Mouse (Mus musculus): ENCODE measurements around the gene Trmt2b. TPM values are rescaled to one million over a fixed set of nuclear protein-coding genes. Genes with fewer than 3 reads are reported as not detected.
"Not testable (repeated sequence)": the region's sequence is repeated elsewhere in the genome, so short reads cannot be mapped to it uniquely, and the experiment has no call there.

Trmt2b gene
- 10.2 and 11.8 TPM in 2 replicates for polyA plus RNA-seq (2012; rRNA removed)

GRCm38 (mm10) chrX:134276275-134277160 lies at the start of gene Trmt2b:
Gene Trmt2b, minus strand, starts transcription at chrX:134276984.
- no peak for TF ChIP-seq CTCF (IDR thresholded peaks at IDR 0.05; ENCODE audit: borderline replicate concordance, control insufficient read depth, extremely low read depth, insufficient read depth, low read length, poor library complexity)
- WGBS: under 1% methylated on average over 19 of the region's 26 CpGs
- peak within 1 kb of the TSS; percentile 67 for H3K4me3 ChIP-seq (ENCODE audit: control insufficient read depth, insufficient read depth, low read length)
- no peaks in the 10 kb centered on the region for H3K27me3 ChIP-seq (ENCODE audit: control insufficient read depth, insufficient read depth, low read length)
- DNase-seq: peak; percentile 66
- no peak within 1 kb of the TSS for H3K27ac ChIP-seq (ENCODE audit: control insufficient read depth, insufficient read depth, low read length)
- peaks cover 4% of the 10 kb centered on the region for H3K4me1 ChIP-seq (replicated peaks; ENCODE audit: control insufficient read depth, insufficient read depth, low read length)
- no peaks in the 10 kb centered on the region for H3K36me3 ChIP-seq (ENCODE audit: control insufficient read depth, insufficient read depth, low read length)

GRCm38 (mm10) chrX:134319153-134319932 lies 42.6 kb upstream of the Trmt2b start:
- no peak overlapping the region for H3K27ac ChIP-seq (ENCODE audit: control insufficient read depth, insufficient read depth, low read length)
- H3K4me3 ChIP-seq (ENCODE audit: control insufficient read depth, insufficient read depth, low read length): no peak overlapping the region
- H3K4me1 ChIP-seq (replicated peaks; ENCODE audit: control insufficient read depth, insufficient read depth, low read length): no peaks in the 10 kb centered on the region
- H3K36me3 ChIP-seq (ENCODE audit: control insufficient read depth, insufficient read depth, low read length): no peaks in the 10 kb centered on the region
- no peaks in the 10 kb centered on the region for H3K27me3 ChIP-seq (ENCODE audit: control insufficient read depth, insufficient read depth, low read length)
- TF ChIP-seq CTCF (IDR thresholded peaks at IDR 0.05; ENCODE audit: borderline replicate concordance, control insufficient read depth, extremely low read depth, insufficient read depth, low read length, poor library complexity) (no peak), POLR2A (IDR thresholded peaks at IDR 0.05; ENCODE audit: control insufficient read depth, extremely low read depth, insufficient read depth, low read length, poor library complexity) (no peak)
- 40% methylated on average over 2 of the region's 2 CpGs for WGBS
- DNase-seq: peak; percentile 45

GRCm38 (mm10) chrX:134311193-134311592 lies 34.4 kb upstream of the Trmt2b start:
- 93% methylated on average over 7 of the region's 7 CpGs for WGBS
- not testable (repeated sequence) for H3K27ac ChIP-seq (ENCODE audit: control insufficient read depth, insufficient read depth, low read length)

GRCm38 (mm10) chrX:134308275-134308634 lies 31.5 kb upstream of the Trmt2b start:
- TF ChIP-seq POLR2A (IDR thresholded peaks at IDR 0.05; ENCODE audit: control insufficient read depth, extremely low read depth, insufficient read depth, low read length, poor library complexity): no peak
- no peak for TF ChIP-seq CTCF (IDR thresholded peaks at IDR 0.05; ENCODE audit: borderline replicate concordance, control insufficient read depth, extremely low read depth, insufficient read depth, low read length, poor library complexity)
- under 1% methylated on average over 9 of the region's 9 CpGs for WGBS
- H3K27me3 ChIP-seq (ENCODE audit: control insufficient read depth, insufficient read depth, low read length): no peaks in the 10 kb centered on the region
- no peak overlapping the region for H3K27ac ChIP-seq (ENCODE audit: control insufficient read depth, insufficient read depth, low read length)
- H3K4me1 ChIP-seq (replicated peaks; ENCODE audit: control insufficient read depth, insufficient read depth, low read length): no peaks in the 10 kb centered on the region
- DNase-seq: no peak
- H3K36me3 ChIP-seq (ENCODE audit: control insufficient read depth, insufficient read depth, low read length): no peaks in the 10 kb centered on the region
- peak overlapping the region; percentile 56 for H3K4me3 ChIP-seq (ENCODE audit: control insufficient read depth, insufficient read depth, low read length)

More at GRCm38 (mm10) chrX:134311193-134311592, 34.4 kb upstream of the Trmt2b start:
- not testable (repeated sequence) for H3K27me3 ChIP-seq (ENCODE audit: control insufficient read depth, insufficient read depth, low read length); H3K4me3 ChIP-seq (ENCODE audit: control insufficient read depth, insufficient read depth, low read length); DNase-seq; H3K36me3 ChIP-seq (ENCODE audit: control insufficient read depth, insufficient read depth, low read length); H3K4me1 ChIP-seq (replicated peaks; ENCODE audit: control insufficient read depth, insufficient read depth, low read length)

GRCm38 (mm10) chrX:134307534-134308274 lies 30.9 kb upstream of the Trmt2b start, which contains the start of gene Cenpi:
Gene Cenpi, plus strand, starts transcription at chrX:134308084.
- Histone ChIP-seq H3K27me3 (ENCODE audit: control insufficient read depth, insufficient read depth, low read length) (no peaks in the 10 kb centered on the region), H3K4me3 (ENCODE audit: control insufficient read depth, insufficient read depth, low read length) (peak within 1 kb of the TSS; percentile 56), H3K36me3 (ENCODE audit: control insufficient read depth, insufficient read depth, low read length) (no peaks in the 10 kb centered on the region), H3K4me1 (replicated peaks; ENCODE audit: control insufficient read depth, insufficient read depth, low read length) (no peaks in the 10 kb centered on the region), H3K27ac (ENCODE audit: control insufficient read depth, insufficient read depth, low read length) (no peak within 1 kb of the TSS)
- TF ChIP-seq CTCF (IDR thresholded peaks at IDR 0.05; ENCODE audit: borderline replicate concordance, control insufficient read depth, extremely low read depth, insufficient read depth, low read length, poor library complexity): peak; percentile 43; the same call in 1 of the 2 replicates
- TF ChIP-seq POLR2A (IDR thresholded peaks at IDR 0.05; ENCODE audit: control insufficient read depth, extremely low read depth, insufficient read depth, low read length, poor library complexity): 0 out of 2 replicates have a peak, but pooled peaks have one; percentile 40
- WGBS: 6% methylated on average over 36 of the region's 36 CpGs
- DNase-seq: peak; percentile 88

GRCm38 (mm10) chrX:134303287-134303686 lies 26.5 kb upstream of the Trmt2b start:
- no peaks in the 10 kb centered on the region for H3K4me1 ChIP-seq (replicated peaks; ENCODE audit: control insufficient read depth, insufficient read depth, low read length)
- DNase-seq: no peak
- no peaks in the 10 kb centered on the region for H3K27me3 ChIP-seq (ENCODE audit: control insufficient read depth, insufficient read depth, low read length)
- H3K27ac ChIP-seq (ENCODE audit: control insufficient read depth, insufficient read depth, low read length): no peak overlapping the region
- no peak for TF ChIP-seq CTCF (IDR thresholded peaks at IDR 0.05; ENCODE audit: borderline replicate concordance, control insufficient read depth, extremely low read depth, insufficient read depth, low read length, poor library complexity)
- no peak for TF ChIP-seq POLR2A (IDR thresholded peaks at IDR 0.05; ENCODE audit: control insufficient read depth, extremely low read depth, insufficient read depth, low read length, poor library complexity)
- WGBS: 100% methylated on average over 1 of the region's 1 CpGs
- H3K4me3 ChIP-seq (ENCODE audit: control insufficient read depth, insufficient read depth, low read length): no peak overlapping the region
- no peaks in the 10 kb centered on the region for H3K36me3 ChIP-seq (ENCODE audit: control insufficient read depth, insufficient read depth, low read length)
